Mouse (Mus musculus) liver, embryonic 12.5 days (tissue): ENCODE data around the gene Kcnj10. TPM values are rescaled to one million over a fixed set of nuclear protein-coding genes. Genes with fewer than 3 reads are reported as not detected.

ENCODE experiments used
- ATAC-seq: fragments of 200-750 bp; cut with Nextera tagmentation; 2 replicates; pipeline ENCODE4 v1.8.0; 2017; ENCODE audit warnings: moderate number of reproducible peaks, mild to moderate bottlenecking, moderate library complexity
- H3K27ac ChIP-seq: fragments of 300-500 bp; sonication (generic); 2 replicates; pipeline ENCODE4 v1.5.1; 2016; ENCODE audit warnings: mild to moderate bottlenecking
- H3K27me3 ChIP-seq: fragments of 300-500 bp; sonication (generic); replicated peaks from 2 replicates; pipeline ENCODE4 v1.6.1; 2016; ENCODE audit warnings: mild to moderate bottlenecking, moderate library complexity
- H3K36me3 ChIP-seq: fragments of 300-500 bp; sonication (generic); 2 replicates; pipeline ENCODE4 v1.6.1; 2016; ENCODE audit warnings: mild to moderate bottlenecking, moderate library complexity
- H3K4me1 ChIP-seq: fragments of 300-500 bp; sonication (generic); 2 replicates; pipeline ENCODE4 v1.6.1; 2016
- H3K4me2 ChIP-seq: fragments of 300-500 bp; sonication (generic); 2 replicates; pipeline ENCODE4 v1.6.1; 2016; ENCODE audit warnings: mild to moderate bottlenecking, moderate library complexity
- H3K4me3 ChIP-seq: fragments of 300-500 bp; sonication (generic); 2 replicates; pipeline ENCODE4 v1.5.1; 2016; ENCODE audit warnings: mild to moderate bottlenecking, moderate library complexity
- H3K9ac ChIP-seq: fragments of 300-500 bp; sonication (generic); 2 replicates; pipeline ENCODE4 v1.6.1; 2016; ENCODE audit warnings: mild to moderate bottlenecking, moderate library complexity
- H3K9me3 ChIP-seq: fragments of 300-500 bp; sonication (generic); replicated peaks from 2 replicates; pipeline ENCODE4 v1.6.1; 2016; ENCODE audit warnings: mild to moderate bottlenecking, moderate library complexity
- WGBS: fragments of 180-500 bp; shearing (Covaris S2); methylation state at CpG from one replicate; pipeline ENCODE4 v1.1.7; 2016; ENCODE audit not compliant: insufficient replicate concordance; 5-methylcytosine and 5-hydroxymethylcytosine counted together
- polyA plus RNA-seq: library from polyadenylated mRNA; unstranded; fragments of >200 nt; fragmentation: Nextera tagmentation; extraction: Ambion mirVana; gene quantifications from 2 replicates; pipeline ENCODE4 v1.2.1, GENCODE M21; 2016

The Kcnj10 gene
- polyA plus RNA-seq, 1 experiment from 2014 or later, result 0.02 TPM

- 36% methylated on average over 2 of the region's 2 CpGs for WGBS
- H3K27ac ChIP-seq, result no peak overlapping the region
- peaks cover 95% of the 10 kb centered on the region for H3K27me3 ChIP-seq
- H3K9ac ChIP-seq, result no peak overlapping the region
- no peak overlapping the region for H3K4me2 ChIP-seq
- no peaks in the 10 kb centered on the region for H3K9me3 ChIP-seq
- peaks cover 14% of the 10 kb centered on the region for H3K4me1 ChIP-seq
- H3K36me3 ChIP-seq, result no peaks in the 10 kb centered on the region
- H3K4me3 ChIP-seq, result no peak overlapping the region
- ATAC-seq, result no peak
Measured at GRCm38 (mm10) chr1:172337411-172338185, 3.4 kb upstream of the Kcnj10 start.

DNA sequence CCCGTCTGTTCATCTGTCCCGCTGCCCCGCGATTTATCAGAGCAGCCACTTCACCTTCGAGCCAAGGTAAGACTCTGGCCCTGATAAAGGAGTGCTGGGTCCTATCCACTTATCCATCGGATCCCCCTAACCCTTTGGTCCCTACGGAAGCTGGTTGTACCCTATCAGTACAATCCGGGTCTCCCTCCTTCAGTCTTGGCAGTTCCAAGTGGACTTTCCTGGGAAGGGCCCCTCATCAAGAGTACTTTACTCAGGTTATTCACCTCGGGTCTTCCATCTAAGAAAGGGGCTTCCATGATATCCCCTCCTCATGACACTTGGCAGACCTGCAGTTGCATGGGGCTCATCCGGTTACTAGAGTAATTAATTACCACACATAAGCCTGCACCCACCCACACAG is 376 bp downstream of the Kcnj10 start:
- 14% methylated on average over 10 of the region's 10 CpGs for WGBS
- no peaks in the 10 kb centered on the region for H3K9me3 ChIP-seq
- no peak overlapping the region for H3K9ac ChIP-seq
- ATAC-seq, result no peak; the same call in 1 of the 2 replicates
- no peaks in the 10 kb centered on the region for H3K36me3 ChIP-seq
- peaks cover 92% of the 10 kb centered on the region for H3K27me3 ChIP-seq
- peaks cover 14% of the 10 kb centered on the region for H3K4me1 ChIP-seq
- H3K4me2 ChIP-seq, result peak overlapping the region; percentile 77
- H3K4me3 ChIP-seq, result peak overlapping the region; percentile 53
- no peak overlapping the region for H3K27ac ChIP-seq

DNA sequence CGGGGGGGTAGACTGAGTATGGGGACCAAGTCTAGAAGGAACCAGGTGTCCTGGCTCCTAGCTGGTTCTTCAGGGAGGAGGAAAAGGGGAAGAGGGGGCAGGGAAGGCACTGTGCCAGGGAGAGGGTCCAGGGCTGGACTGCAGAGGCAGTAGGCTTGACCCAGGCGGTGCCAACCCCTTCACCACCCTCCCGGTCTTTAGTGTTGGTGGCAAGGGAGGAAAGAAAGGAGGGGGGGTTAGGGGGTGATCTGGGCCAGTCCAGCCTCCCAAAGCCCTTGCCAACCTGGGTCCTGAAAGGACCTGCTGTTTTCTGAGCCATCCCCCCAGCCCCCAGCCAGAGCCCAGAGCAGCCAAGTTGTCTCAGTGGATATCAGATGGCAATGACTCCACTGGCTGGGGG is 1.7 kb downstream of the Kcnj10 start:
- no peak overlapping the region for H3K4me2 ChIP-seq
- 72% methylated on average over 3 of the region's 3 CpGs for WGBS
- H3K9me3 ChIP-seq, result no peaks in the 10 kb centered on the region
- H3K4me3 ChIP-seq, result no peak overlapping the region
- no peak overlapping the region for H3K27ac ChIP-seq
- no peak overlapping the region for H3K9ac ChIP-seq
- no peaks in the 10 kb centered on the region for H3K36me3 ChIP-seq
- no peak for ATAC-seq
- peaks cover 14% of the 10 kb centered on the region for H3K4me1 ChIP-seq
- peaks cover 92% of the 10 kb centered on the region for H3K27me3 ChIP-seq

GRCm38 (mm10) chr1:172343914-172344313 is 2.9 kb downstream of the Kcnj10 start:
- no peak overlapping the region for H3K4me2 ChIP-seq
- H3K36me3 ChIP-seq, result no peaks in the 10 kb centered on the region
- WGBS, result 43% methylated on average over 3 of the region's 3 CpGs
- H3K4me3 ChIP-seq, result no peak overlapping the region
- H3K4me1 ChIP-seq, result peaks cover 14% of the 10 kb centered on the region
- H3K9ac ChIP-seq, result no peak overlapping the region
- ATAC-seq, result no peak
- peaks cover 92% of the 10 kb centered on the region for H3K27me3 ChIP-seq
- no peaks in the 10 kb centered on the region for H3K9me3 ChIP-seq
- no peak overlapping the region for H3K27ac ChIP-seq

- H3K4me1 ChIP-seq, result peaks cover 14% of the 10 kb centered on the region
- H3K27me3 ChIP-seq, result peaks cover 92% of the 10 kb centered on the region
- WGBS, result 60% methylated on average over 7 of the region's 7 CpGs
Measured at GRCm38 (mm10) chr1:172344820-172345219, 3.8 kb downstream of the Kcnj10 start.

DNA sequence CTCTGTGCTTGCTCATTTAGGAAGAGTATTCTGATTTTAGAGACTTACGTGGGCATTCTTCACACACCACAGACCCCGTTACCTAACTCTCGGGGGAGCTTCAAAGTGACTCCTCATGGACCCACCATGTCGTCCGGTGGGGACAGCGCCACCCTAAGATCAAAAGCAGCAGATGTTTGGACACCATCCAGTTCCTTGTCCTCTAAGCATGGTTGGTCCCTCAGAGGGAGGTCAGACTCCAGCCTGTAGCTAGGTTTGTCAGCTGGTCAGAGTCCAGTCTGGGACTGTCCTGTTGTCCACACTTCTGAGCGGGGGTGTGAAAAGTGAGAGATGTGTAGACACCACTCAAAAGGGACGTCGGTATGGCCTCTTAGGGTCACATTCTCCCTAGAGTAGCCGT is 5.7 kb downstream of the Kcnj10 start:
- H3K9ac ChIP-seq, result no peak overlapping the region
- H3K27me3 ChIP-seq, result peaks cover 92% of the 10 kb centered on the region
- WGBS, result 66% methylated on average over 10 of the region's 10 CpGs
- no peaks in the 10 kb centered on the region for H3K36me3 ChIP-seq
- H3K4me2 ChIP-seq, result no peak overlapping the region
- no peak overlapping the region for H3K4me3 ChIP-seq
- no peaks in the 10 kb centered on the region for H3K9me3 ChIP-seq
- no peak overlapping the region for H3K27ac ChIP-seq
- H3K4me1 ChIP-seq, result no peaks in the 10 kb centered on the region
- no peak for ATAC-seq

More at GRCm38 (mm10) chr1:172344820-172345219, 3.8 kb downstream of the Kcnj10 start:
- no peaks in the 10 kb centered on the region for H3K36me3 ChIP-seq
- H3K9ac ChIP-seq, result no peak overlapping the region
- no peak overlapping the region for H3K4me3 ChIP-seq
- ATAC-seq, result no peak
- no peak overlapping the region for H3K4me2 ChIP-seq
- H3K27ac ChIP-seq, result no peak overlapping the region
- H3K9me3 ChIP-seq, result no peaks in the 10 kb centered on the region

GRCm38 (mm10) chr1:172347382-172347781 is 6.4 kb downstream of the Kcnj10 start:
- H3K4me1 ChIP-seq, result no peaks in the 10 kb centered on the region
- H3K27me3 ChIP-seq, result peaks cover 91% of the 10 kb centered on the region
- no peak for ATAC-seq
- WGBS, result 73% methylated on average over 12 of the region's 12 CpGs
- H3K36me3 ChIP-seq, result no peaks in the 10 kb centered on the region
- H3K27ac ChIP-seq, result no peak overlapping the region
- no peak overlapping the region for H3K4me2 ChIP-seq
- H3K9me3 ChIP-seq, result no peaks in the 10 kb centered on the region
- H3K9ac ChIP-seq, result no peak overlapping the region
- H3K4me3 ChIP-seq, result no peak overlapping the region

GRCm38 (mm10) chr1:172349504-172349903 is 8.5 kb downstream of the Kcnj10 start:
- Histone ChIP-seq H3K9me3 (no peaks in the 10 kb centered on the region), H3K36me3 (no peaks in the 10 kb centered on the region), H3K4me3 (no peak overlapping the region), H3K9ac (no peak overlapping the region), H3K27ac (no peak overlapping the region), H3K4me2 (no peak overlapping the region), H3K27me3 (peaks cover 90% of the 10 kb centered on the region), H3K4me1 (no peaks in the 10 kb centered on the region)
- no peak for ATAC-seq
- 70% methylated on average over 5 of the region's 5 CpGs for WGBS

GRCm38 (mm10) chr1:172349916-172350812 is 9.2 kb downstream of the Kcnj10 start:
- H3K9me3 ChIP-seq, result no peaks in the 10 kb centered on the region
- peaks cover 90% of the 10 kb centered on the region for H3K27me3 ChIP-seq
- H3K9ac ChIP-seq, result no peak overlapping the region
- no peak overlapping the region for H3K4me3 ChIP-seq
- ATAC-seq, result peak; percentile 40
- no peak overlapping the region for H3K27ac ChIP-seq
- H3K36me3 ChIP-seq, result no peaks in the 10 kb centered on the region
- WGBS, result 24% methylated on average over 19 of the region's 19 CpGs
- no peak overlapping the region for H3K4me2 ChIP-seq
- no peaks in the 10 kb centered on the region for H3K4me1 ChIP-seq

- WGBS, result 41% methylated on average over 6 of the region's 6 CpGs
- H3K4me2 ChIP-seq, result no peak overlapping the region
- no peak overlapping the region for H3K4me3 ChIP-seq
- H3K9me3 ChIP-seq, result no peaks in the 10 kb centered on the region
- ATAC-seq, result no peak
- no peaks in the 10 kb centered on the region for H3K36me3 ChIP-seq
- no peak overlapping the region for H3K27ac ChIP-seq
- H3K9ac ChIP-seq, result no peak overlapping the region
- no peaks in the 10 kb centered on the region for H3K4me1 ChIP-seq
- H3K27me3 ChIP-seq, result peaks cover 89% of the 10 kb centered on the region
Measured at GRCm38 (mm10) chr1:172352001-172352400, 11.0 kb downstream of the Kcnj10 start.

GRCm38 (mm10) chr1:172352453-172352852 is 11.4 kb downstream of the Kcnj10 start:
- H3K4me1 ChIP-seq, result no peaks in the 10 kb centered on the region
- H3K9me3 ChIP-seq, result no peaks in the 10 kb centered on the region
- H3K36me3 ChIP-seq, result no peaks in the 10 kb centered on the region
- 31% methylated on average over 3 of the region's 3 CpGs for WGBS
- H3K4me2 ChIP-seq, result no peak overlapping the region
- H3K27me3 ChIP-seq, result peaks cover 90% of the 10 kb centered on the region
- H3K27ac ChIP-seq, result no peak overlapping the region
- ATAC-seq, result no peak
- no peak overlapping the region for H3K4me3 ChIP-seq
- H3K9ac ChIP-seq, result no peak overlapping the region

DNA sequence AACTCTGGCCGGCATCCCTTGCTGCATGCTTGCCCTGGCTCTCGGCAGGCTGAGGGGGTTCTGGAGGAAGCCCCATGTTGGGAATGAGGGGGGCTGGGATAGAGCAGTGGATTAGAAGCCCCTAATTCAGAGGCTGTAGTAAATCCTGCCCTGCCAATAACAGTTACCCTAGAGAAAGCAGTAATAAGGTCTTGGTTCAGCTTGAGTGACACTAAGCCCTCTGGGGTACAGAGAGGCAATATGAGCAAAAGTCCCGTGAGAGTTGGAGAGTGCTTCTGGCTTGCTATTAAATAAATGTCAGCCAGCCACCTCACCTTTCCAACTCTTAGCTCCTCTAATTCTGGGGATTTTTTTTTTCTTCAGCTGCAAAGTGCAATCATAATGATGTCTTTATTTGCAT is 14.3 kb downstream of the Kcnj10 start:
- Histone ChIP-seq H3K9me3 (no peaks in the 10 kb centered on the region), H3K27me3 (peaks cover 84% of the 10 kb centered on the region), H3K27ac (no peak overlapping the region), H3K9ac (no peak overlapping the region), H3K4me1 (no peaks in the 10 kb centered on the region), H3K4me2 (no peak overlapping the region), H3K36me3 (no peaks in the 10 kb centered on the region), H3K4me3 (no peak overlapping the region)
- WGBS, result 57% methylated on average over 3 of the region's 3 CpGs
- ATAC-seq, result no peak
